Mouse (Mus musculus): Measurements from ENCODE around the gene Neurl1a.

DNA sequence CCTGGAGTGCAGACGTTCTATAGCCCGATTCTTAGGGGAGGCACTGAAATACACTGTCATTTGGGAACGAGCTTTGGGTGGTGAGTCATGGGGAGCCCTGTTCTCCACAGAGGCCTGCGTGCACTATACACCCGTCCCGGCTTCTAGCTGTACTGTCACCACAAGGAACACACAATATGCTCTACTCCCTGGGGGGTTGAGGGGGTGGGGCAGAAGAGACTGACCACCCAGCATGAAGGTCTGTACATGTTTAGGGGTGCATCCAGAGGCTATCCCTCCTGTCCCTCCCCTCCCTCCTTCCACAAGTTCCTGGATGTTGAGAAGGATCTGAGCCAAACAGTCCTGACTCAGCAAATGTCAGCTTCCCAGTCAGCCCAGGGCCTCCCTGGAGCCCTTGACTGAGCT lies 103.4 kb downstream of the Neurl1a start:
- TF ChIP-seq CTCF (IDR thresholded peaks at IDR 0.05; ENCODE audit: low read depth) (no peak), EP300 (IDR thresholded peaks at IDR 0.05; ENCODE audit: low read depth) (no peak)
